Mouse (Mus musculus): Measurements from ENCODE around the gene Magi2. TPM values are rescaled to one million over a fixed set of nuclear protein-coding genes. Genes with fewer than 3 reads are reported as not detected.

Magi2 gene
- polyA plus RNA-seq, 2 experiments: 0.08 to 0.15 TPM

- Histone ChIP-seq H3K27me3 (ENCODE audit: control insufficient read depth, insufficient read depth, low read length) (no peaks in the 10 kb centered on the region), H3K4me1 (replicated peaks; ENCODE audit: control insufficient read depth in 2 of 2, insufficient read depth in 2 of 2, low read length in 1 of 2) (no peaks in the 10 kb centered on the region), H3K9me3 (ENCODE audit: control insufficient read depth, low read length) (no peaks in the 10 kb centered on the region), H3K27ac (no peak overlapping the region), H3K36me3 (replicated peaks; ENCODE audit: control insufficient read depth, insufficient read depth, low read depth) (no peaks in the 10 kb centered on the region), H3K4me2 (ENCODE audit: low read depth) (no peak overlapping the region), H3K4me3 (ENCODE audit: insufficient read depth in 1 of 2, low read depth in 2 of 2, low read length in 2 of 2) (no peak overlapping the region), H3K9ac (replicated peaks) (no peak overlapping the region)
- WGBS (ENCODE audit: insufficient replicate concordance): 59% methylated on average over 3 of the region's 3 CpGs
- TF ChIP-seq CTCF (IDR thresholded peaks at IDR 0.05; ENCODE audit: low read depth): no peak
- TF ChIP-seq EP300 (IDR thresholded peaks at IDR 0.05; ENCODE audit: low read depth): no peak
- no peak for DNase-seq (ENCODE audit: low read depth in 3 of 3, low spot score in 3 of 3)
- ATAC-seq (ENCODE audit: insufficient read depth): no peak
These were observed 1451.7 kb downstream of the Magi2 start for GRCm38 (mm10) chr5:20678573-20678972.

- DNase-seq (ENCODE audit: low read depth in 3 of 3, low spot score in 3 of 3) (no peak), ATAC-seq (ENCODE audit: insufficient read depth) (no peak)
- no peak overlapping the region for H3K4me3 ChIP-seq (ENCODE audit: insufficient read depth in 1 of 2, low read depth in 2 of 2, low read length in 2 of 2)
- no peak overlapping the region for H3K9ac ChIP-seq (replicated peaks)
- no peaks in the 10 kb centered on the region for H3K27me3 ChIP-seq (ENCODE audit: control insufficient read depth, insufficient read depth, low read length)
- no peaks in the 10 kb centered on the region for H3K36me3 ChIP-seq (replicated peaks; ENCODE audit: control insufficient read depth, insufficient read depth, low read depth)
- TF ChIP-seq EP300 (IDR thresholded peaks at IDR 0.05; ENCODE audit: low read depth) (no peak), CTCF (IDR thresholded peaks at IDR 0.05; ENCODE audit: low read depth) (no peak)
- H3K27ac ChIP-seq: no peak overlapping the region
- H3K4me2 ChIP-seq (ENCODE audit: low read depth): no peak overlapping the region
- WGBS (ENCODE audit: insufficient replicate concordance): 70% methylated on average over 6 of the region's 6 CpGs
- no peaks in the 10 kb centered on the region for H3K9me3 ChIP-seq (ENCODE audit: control insufficient read depth, low read length)
- no peaks in the 10 kb centered on the region for H3K4me1 ChIP-seq (replicated peaks; ENCODE audit: control insufficient read depth in 2 of 2, insufficient read depth in 2 of 2, low read length in 1 of 2)
These were observed 1453.1 kb downstream of the Magi2 start for GRCm38 (mm10) chr5:20679920-20680319.

GRCm38 (mm10) chr5:20680833-20681530, 1454.1 kb downstream of the Magi2 start:
- Histone ChIP-seq H3K4me2 (ENCODE audit: low read depth) (no peak overlapping the region), H3K27me3 (ENCODE audit: control insufficient read depth, insufficient read depth, low read length) (no peaks in the 10 kb centered on the region), H3K9me3 (ENCODE audit: control insufficient read depth, low read length) (no peaks in the 10 kb centered on the region), H3K36me3 (replicated peaks; ENCODE audit: control insufficient read depth, insufficient read depth, low read depth) (no peaks in the 10 kb centered on the region), H3K4me1 (replicated peaks; ENCODE audit: control insufficient read depth in 2 of 2, insufficient read depth in 2 of 2, low read length in 1 of 2) (no peaks in the 10 kb centered on the region), H3K9ac (replicated peaks) (no peak overlapping the region), H3K27ac (no peak overlapping the region), H3K4me3 (ENCODE audit: insufficient read depth in 1 of 2, low read depth in 2 of 2, low read length in 2 of 2) (no peak overlapping the region)
- no peak for ATAC-seq (ENCODE audit: insufficient read depth)
- TF ChIP-seq CTCF (IDR thresholded peaks at IDR 0.05; ENCODE audit: low read depth) (no peak), EP300 (IDR thresholded peaks at IDR 0.05; ENCODE audit: low read depth) (no peak)
- no peak for DNase-seq (ENCODE audit: low read depth in 3 of 3, low spot score in 3 of 3)
- 16% methylated on average over 15 of the region's 15 CpGs for WGBS (ENCODE audit: insufficient replicate concordance)

- H3K9me3 ChIP-seq (ENCODE audit: control insufficient read depth, low read length): no peaks in the 10 kb centered on the region
- H3K4me2 ChIP-seq (ENCODE audit: low read depth): no peak overlapping the region
- ATAC-seq (ENCODE audit: insufficient read depth) (no peak), DNase-seq (ENCODE audit: low read depth in 3 of 3, low spot score in 3 of 3) (no peak)
- H3K4me1 ChIP-seq (replicated peaks; ENCODE audit: control insufficient read depth in 2 of 2, insufficient read depth in 2 of 2, low read length in 1 of 2): no peaks in the 10 kb centered on the region
- no peak for TF ChIP-seq EP300 (IDR thresholded peaks at IDR 0.05; ENCODE audit: low read depth)
- no peak for TF ChIP-seq CTCF (IDR thresholded peaks at IDR 0.05; ENCODE audit: low read depth)
- no peaks in the 10 kb centered on the region for H3K27me3 ChIP-seq (ENCODE audit: control insufficient read depth, insufficient read depth, low read length)
- no peak overlapping the region for H3K27ac ChIP-seq
- H3K36me3 ChIP-seq (replicated peaks; ENCODE audit: control insufficient read depth, insufficient read depth, low read depth): no peaks in the 10 kb centered on the region
- no peak overlapping the region for H3K4me3 ChIP-seq (ENCODE audit: insufficient read depth in 1 of 2, low read depth in 2 of 2, low read length in 2 of 2)
- no peak overlapping the region for H3K9ac ChIP-seq (replicated peaks)
- 68% methylated on average over 10 of the region's 10 CpGs for WGBS (ENCODE audit: insufficient replicate concordance)
These were observed 1454.8 kb downstream of the Magi2 start for GRCm38 (mm10) chr5:20681660-20682059.

GRCm38 (mm10) chr5:20682208-20682607, 1455.4 kb downstream of the Magi2 start:
- DNase-seq (ENCODE audit: low read depth in 3 of 3, low spot score in 3 of 3): no peak
- no peaks in the 10 kb centered on the region for H3K4me1 ChIP-seq (replicated peaks; ENCODE audit: control insufficient read depth in 2 of 2, insufficient read depth in 2 of 2, low read length in 1 of 2)
- WGBS (ENCODE audit: insufficient replicate concordance): 62% methylated on average over 7 of the region's 7 CpGs
- no peak overlapping the region for H3K4me3 ChIP-seq (ENCODE audit: insufficient read depth in 1 of 2, low read depth in 2 of 2, low read length in 2 of 2)
- no peak for ATAC-seq (ENCODE audit: insufficient read depth)
- H3K36me3 ChIP-seq (replicated peaks; ENCODE audit: control insufficient read depth, insufficient read depth, low read depth): no peaks in the 10 kb centered on the region
- no peak for TF ChIP-seq CTCF (IDR thresholded peaks at IDR 0.05; ENCODE audit: low read depth)
- no peak for TF ChIP-seq EP300 (IDR thresholded peaks at IDR 0.05; ENCODE audit: low read depth)
- H3K9me3 ChIP-seq (ENCODE audit: control insufficient read depth, low read length): no peaks in the 10 kb centered on the region
- H3K27me3 ChIP-seq (ENCODE audit: control insufficient read depth, insufficient read depth, low read length): no peaks in the 10 kb centered on the region
- H3K27ac ChIP-seq: no peak overlapping the region
- H3K9ac ChIP-seq (replicated peaks): no peak overlapping the region
- no peak overlapping the region for H3K4me2 ChIP-seq (ENCODE audit: low read depth)
